Mouse (Mus musculus) mature B cell (primary cell): Measurements from ENCODE around the gene Zbtb25.

Experiments
- in situ Hi-C: fragments of 300-500 bp; cut with MboI; formaldehyde crosslinking; loops from 2 replicates; pipeline ENCODE4 v1.14.3; 2019

The Zbtb25 gene

GRCm38 (mm10) chr12:76336111-76336965, 33.1 kb downstream of the Zbtb25 start:
- in situ Hi-C loops: loop anchor here (10.0 kb wide), 1 partner anchor 142 kb away; no protein-coding TSS in a partner anchor

- in situ Hi-C loops: loop anchor here (10.0 kb wide), 1 partner anchor 141 kb away; no protein-coding TSS in a partner anchor
Observed at GRCm38 (mm10) chr12:76335641-76336040, 33.8 kb downstream of the Zbtb25 start.

GRCm38 (mm10) chr12:76333688-76334087, 35.7 kb downstream of the Zbtb25 start:
- in situ Hi-C loops: loop anchor here (10.0 kb wide), 1 partner anchor 139 kb away; no protein-coding TSS in a partner anchor

GRCm38 (mm10) chr12:76328567-76329354, 40.6 kb downstream of the Zbtb25 start:
- in situ Hi-C loops: no loop called here

- in situ Hi-C loops: no loop called here
Observed at GRCm38 (mm10) chr12:76326437-76327220, 42.8 kb downstream of the Zbtb25 start.

GRCm38 (mm10) chr12:76324679-76325431, 44.5 kb downstream of the Zbtb25 start, which contains the start of gene Akap5:
TSS of gene Akap5 (plus strand) at chr12:76324891.
- in situ Hi-C loops: no loop called here

- in situ Hi-C loops: no loop called here
Observed at GRCm38 (mm10) chr12:76318282-76319212, 50.9 kb downstream of the Zbtb25 start.

GRCm38 (mm10) chr12:76311951-76312350, 57.5 kb downstream of the Zbtb25 start:
- in situ Hi-C loops: no loop called here

GRCm38 (mm10) chr12:76311227-76311626, 58.2 kb downstream of the Zbtb25 start:
- in situ Hi-C loops: no loop called here

- in situ Hi-C loops: no loop called here
Observed at GRCm38 (mm10) chr12:76310633-76311032, 58.8 kb downstream of the Zbtb25 start.

- in situ Hi-C loops: no loop called here
Observed at GRCm38 (mm10) chr12:76310007-76310406, 59.4 kb downstream of the Zbtb25 start.

GRCm38 (mm10) chr12:76308436-76308835, 61.0 kb downstream of the Zbtb25 start:
- in situ Hi-C loops: no loop called here

GRCm38 (mm10) chr12:76307964-76308363, 61.4 kb downstream of the Zbtb25 start:
- in situ Hi-C loops: no loop called here

- in situ Hi-C loops: no loop called here
Observed at GRCm38 (mm10) chr12:76306852-76307561, 62.4 kb downstream of the Zbtb25 start.

- in situ Hi-C loops: no loop called here
Observed at GRCm38 (mm10) chr12:76305107-76305506, 64.3 kb downstream of the Zbtb25 start.

- in situ Hi-C loops: no loop called here
Observed at GRCm38 (mm10) chr12:76304199-76304598, 65.2 kb downstream of the Zbtb25 start.

- in situ Hi-C loops: no loop called here
Observed at GRCm38 (mm10) chr12:76303474-76303873, 65.9 kb downstream of the Zbtb25 start.

GRCm38 (mm10) chr12:76300367-76300766, 69.0 kb downstream of the Zbtb25 start:
- in situ Hi-C loops: no loop called here

GRCm38 (mm10) chr12:76299361-76299906, 70.0 kb downstream of the Zbtb25 start:
- in situ Hi-C loops: no loop called here
